Mouse (Mus musculus): Measurements from ENCODE around the gene Lhx3.

The Lhx3 gene

DNA sequence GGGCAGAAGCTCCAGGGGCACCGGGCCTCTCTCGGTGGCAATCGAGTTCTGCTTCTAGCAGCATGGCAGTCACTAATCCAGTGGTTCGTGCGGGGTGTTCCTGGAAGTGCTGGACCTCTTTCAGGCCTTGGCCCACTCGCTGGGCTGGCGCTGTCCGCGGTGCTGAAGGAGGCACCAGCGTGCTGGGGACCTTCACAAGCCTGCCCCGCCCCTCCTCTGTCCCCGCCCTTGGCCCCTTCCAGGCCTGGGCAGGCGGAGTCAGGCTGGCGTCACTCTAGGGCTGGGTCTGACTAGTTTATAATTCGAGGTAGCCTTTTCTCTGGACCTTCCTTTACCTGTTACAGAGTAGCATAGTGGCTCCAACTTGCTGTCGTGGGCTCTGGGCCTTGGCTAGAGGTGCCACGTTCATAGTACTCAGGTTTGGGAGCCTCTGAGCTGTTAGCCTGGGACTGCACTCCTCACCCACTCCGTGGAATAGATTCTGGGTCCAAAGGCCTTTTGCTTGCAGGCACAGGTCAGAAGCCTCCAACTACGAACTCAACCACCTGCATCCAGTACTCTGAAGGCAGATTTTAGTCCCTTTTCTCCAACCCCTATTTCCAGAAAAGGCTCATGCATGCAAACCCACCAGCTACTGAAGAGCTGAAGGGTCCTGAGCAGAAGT lies at the start of gene Lhx3:
TSS of gene Lhx3 (minus strand) at position 164 of the 664 bp plus-strand sequence.
- POLR2A ChIA-PET = interaction anchor here in 3 of 4 experiments (0.6 to 1.5 kb wide), 4 partner anchors 14 to 34 kb away, joined by 3 to 7 read pairs (median 5); partner anchors contain the start of gene Qsox2 (in 2 of the 3)
- CTCF ChIA-PET = no interaction called here

DNA sequence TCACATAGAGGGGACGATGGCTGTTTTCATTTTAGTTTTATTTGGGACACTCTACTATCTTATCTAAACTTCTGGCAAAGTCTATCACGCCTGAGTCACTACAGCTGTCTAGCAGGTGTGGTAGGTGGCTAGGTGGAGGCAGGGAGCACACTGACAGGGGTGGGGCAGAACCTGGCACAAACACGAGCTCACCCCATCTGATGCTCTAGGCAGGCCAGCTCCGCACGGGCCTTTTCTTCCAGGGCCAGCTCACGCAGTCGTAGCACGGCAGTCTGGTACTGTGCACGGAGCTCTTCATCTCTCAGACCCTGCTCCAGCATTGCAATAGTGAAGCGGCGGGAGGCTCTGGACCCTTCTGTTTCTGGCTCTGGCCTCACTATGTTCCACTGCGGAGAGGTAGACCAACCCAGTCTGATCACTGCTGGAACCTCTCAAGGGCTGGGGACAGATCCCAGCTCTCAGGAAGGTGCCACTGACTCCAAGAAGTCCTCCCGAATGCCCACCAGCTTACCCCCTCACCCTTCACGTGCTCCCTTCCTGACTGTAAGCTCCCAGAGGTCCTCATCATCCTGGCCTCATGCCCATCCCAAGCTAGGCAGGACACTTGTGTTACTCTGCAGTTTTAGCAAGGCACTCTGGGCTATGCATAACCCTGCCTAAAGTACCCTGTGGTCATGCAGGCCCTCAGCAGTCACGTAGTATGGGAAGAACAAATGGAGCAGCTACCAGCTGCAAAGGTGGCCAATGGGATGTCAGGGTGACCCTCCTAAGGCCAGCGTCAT lies 49.4 kb upstream of the Lhx3 start:
- ChIA-PET POLR2A (interaction anchor here in 2 of 4 experiments (0.6 to 4.3 kb wide), 7 partner anchors 10 to 232 kb away, joined by 3 to 18 read pairs (median 6); partner anchors contain the start of gene Qsox2 (in 1 of the 2)), CTCF (interaction anchor here in 1 of 4 experiments (0.6 kb wide), 1 partner anchor 25 kb away, joined by 3 read pairs; no protein-coding TSS in a partner anchor)

DNA sequence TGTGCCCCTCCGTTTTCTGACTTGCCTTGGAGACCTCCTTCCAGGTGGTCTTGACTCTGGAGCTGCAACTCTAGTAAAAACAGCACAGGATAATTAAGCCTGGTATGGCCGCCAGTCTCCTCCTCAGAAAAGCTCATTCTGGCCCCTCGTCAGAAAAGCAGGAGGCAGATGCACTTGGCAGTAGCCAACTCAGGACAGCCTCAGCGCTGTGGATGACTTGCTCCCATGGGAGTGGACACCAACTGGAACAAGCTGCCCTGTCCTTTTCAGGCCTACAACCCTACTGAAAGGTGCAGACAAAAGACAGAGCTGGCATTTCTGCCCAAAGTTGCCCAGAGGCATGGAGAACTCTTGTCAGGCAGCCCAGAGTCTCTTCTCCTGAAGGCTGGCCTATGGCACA lies 46.7 kb upstream of the Lhx3 start:
- ChIA-PET POLR2A (interaction anchor here in 3 of 4 experiments (0.7 to 7.3 kb wide), 8 partner anchors 8 to 302 kb away, joined by 3 to 80 read pairs (median 7); partner anchors contain the start of gene Qsox2 (in 2 of the 3)), CTCF (interaction anchor here in 3 of 4 experiments (0.6 to 1.9 kb wide), 4 partner anchors 17 to 155 kb away, joined by 3 to 6 read pairs (median 3); partner anchors contain the start of gene Inpp5e (in 1 of the 3))

DNA sequence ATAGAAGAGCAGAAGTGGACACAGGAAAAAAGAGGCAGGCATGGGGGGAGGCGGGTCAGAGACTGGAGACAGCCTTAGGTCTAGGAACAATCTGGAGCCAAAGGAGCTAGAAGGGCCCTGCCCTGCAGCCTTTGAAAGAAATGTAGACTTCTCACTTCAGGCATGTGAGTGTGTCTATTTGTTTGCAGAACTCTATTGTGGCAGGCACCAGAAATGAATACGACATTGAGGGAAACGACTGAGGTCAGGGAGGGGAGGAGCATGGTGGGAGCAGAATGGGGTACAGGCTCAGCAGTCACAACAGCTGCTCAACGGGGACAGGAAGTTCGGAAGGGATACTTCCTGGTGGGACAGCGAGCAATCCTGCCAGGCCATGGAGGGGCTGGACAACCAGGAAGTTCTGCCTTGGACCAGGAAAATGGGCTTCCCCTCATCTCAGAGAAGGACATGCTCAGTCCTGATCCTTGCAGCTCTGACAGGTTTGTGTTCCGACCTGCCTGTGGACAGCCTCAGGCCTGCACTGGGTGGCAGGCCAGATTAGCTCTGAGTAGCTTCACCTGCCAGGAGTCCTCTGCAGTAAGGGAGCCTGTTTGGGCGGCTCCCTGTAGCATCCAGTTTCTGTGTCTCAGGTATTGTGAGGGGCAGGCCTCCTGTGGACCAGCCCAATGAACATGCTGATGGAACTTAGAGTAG lies 44.6 kb upstream of the Lhx3 start:
- CTCF ChIA-PET = interaction anchor here (0.5 to 1.8 kb wide), 9 partner anchors 70 to 625 kb away, joined by 3 to 12 read pairs (median 5); partner anchors contain the start of genes Agpat2 (in 1 of the 4), Fcna (in 1 of the 4) and Inpp5e (in 1 of the 4)

GRCm38 (mm10) chr2:26247531-26247930 lies 39.4 kb upstream of the Lhx3 start:
- ChIA-PET POLR2A (interaction anchor here in 3 of 4 experiments (0.5 to 2.6 kb wide), 9 partner anchors 8 to 811 kb away, joined by 3 to 14 read pairs (median 4); partner anchors contain the start of gene Qsox2 (in 1 of the 3)), CTCF (interaction anchor here in 1 of 4 experiments (1.2 kb wide), 1 partner anchor 93 kb away, joined by 4 read pairs; no protein-coding TSS in a partner anchor)

More for the DNA sequence above, 44.6 kb upstream of the Lhx3 start:
- POLR2A ChIA-PET = interaction anchor here in 3 of 4 experiments (0.8 to 7.3 kb wide), 18 partner anchors 11 to 351 kb away, joined by 3 to 80 read pairs (median 3); partner anchors contain the start of genes Qsox2 (in 3 of the 3), Agpat2 (in 1 of the 3), Sec16a (in 1 of the 3) and Snapc4 (in 1 of the 3)

DNA sequence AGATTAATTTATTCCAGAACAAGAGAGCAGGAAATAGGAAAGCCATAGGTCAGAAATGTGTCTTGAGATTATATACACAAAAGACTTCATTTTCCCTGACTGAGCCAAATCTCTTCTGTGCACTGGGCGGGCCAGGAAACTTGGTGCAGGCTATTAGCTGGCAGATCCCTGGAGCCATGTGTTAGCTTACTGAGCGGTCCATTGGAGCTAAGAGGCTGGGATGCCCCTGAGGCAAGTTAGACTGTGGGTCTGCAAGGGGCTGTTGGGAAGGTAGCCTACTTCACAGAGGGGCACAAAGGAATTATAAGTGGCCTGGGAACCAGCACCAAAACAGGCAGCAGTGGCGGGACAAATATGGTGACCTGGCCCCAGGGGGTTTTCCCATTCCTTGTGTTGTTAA lies 32.8 kb upstream of the Lhx3 start:
- CTCF ChIA-PET = interaction anchor here in 1 of 4 experiments (0.7 kb wide), 1 partner anchor 30 kb away, joined by 3 read pairs; no protein-coding TSS in a partner anchor
- POLR2A ChIA-PET = interaction anchor here in 2 of 4 experiments (0.6 to 5.3 kb wide), 31 partner anchors 8 to 1125 kb away, joined by 3 to 80 read pairs (median 7); partner anchors contain the start of genes Camsap1 (in 1 of the 2), Lhx3 (in 1 of the 2) and Sec16a (in 1 of the 2)

DNA sequence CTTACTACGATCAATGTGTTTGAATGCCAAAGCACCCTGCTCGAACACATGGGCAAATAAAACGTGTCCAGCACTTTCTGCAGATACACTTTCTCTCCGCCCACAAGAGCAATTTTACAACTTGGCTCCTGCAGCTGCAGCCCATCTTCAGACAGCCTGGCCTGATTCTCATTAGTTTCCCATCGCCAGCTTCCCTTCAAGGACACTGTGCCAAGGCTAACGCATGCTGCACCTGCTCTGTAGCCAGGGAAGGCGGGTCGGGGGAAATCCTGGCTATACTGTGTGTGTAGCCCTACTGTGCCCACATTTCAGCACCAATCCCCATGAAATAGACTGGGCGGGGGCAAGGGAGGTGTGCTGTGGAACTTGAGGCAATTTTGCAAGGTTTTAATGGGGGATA lies 32.2 kb upstream of the Lhx3 start:
- ChIA-PET CTCF (no interaction called here), POLR2A (interaction anchor here in 1 of 4 experiments (0.6 to 5.3 kb wide), 9 partner anchors 9 to 1124 kb away, joined by 3 to 80 read pairs (median 6); partner anchors contain the start of gene Camsap1)

DNA sequence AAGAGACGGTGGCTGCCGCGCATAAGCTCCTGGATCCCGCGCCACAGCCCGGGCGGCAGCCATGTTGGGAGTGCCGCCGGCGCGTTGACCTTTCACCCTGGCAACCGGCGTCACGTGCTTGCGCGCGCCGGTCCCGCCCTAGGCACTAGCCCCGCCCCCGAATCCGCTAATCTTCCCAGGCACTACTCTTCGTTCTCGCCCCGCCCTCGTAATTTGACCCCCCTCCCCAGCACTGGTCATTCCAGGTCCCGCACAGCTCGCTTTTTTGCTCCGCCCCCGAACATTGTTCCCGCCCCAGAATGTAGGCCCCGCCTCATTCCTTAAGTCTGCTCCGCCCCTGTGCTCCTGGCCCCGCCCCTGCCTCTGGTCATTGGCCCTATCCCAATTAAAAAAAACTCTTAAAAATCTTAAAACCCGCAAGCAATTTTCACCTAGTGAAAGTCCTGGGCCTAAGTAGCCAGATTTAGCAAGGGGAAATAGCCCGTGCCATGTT lies 29.2 kb upstream of the Lhx3 start, which contains the start of gene Qsox2:
TSS of gene Qsox2 (minus strand) at position 236 of the 493 bp plus-strand sequence.
- ChIA-PET POLR2A (interaction anchor here (0.6 to 2.0 kb wide), 73 partner anchors 9 to 1170 kb away, joined by 3 to 20 read pairs (median 4); partner anchors contain the start of genes Camsap1 (in 3 of the 4), Dnlz (in 2 of the 4), Agpat2 (in 1 of the 4) and Entr1 (in 1 of the 4)), CTCF (interaction anchor here (0.6 to 1.6 kb wide), 12 partner anchors 9 to 306 kb away, joined by 3 to 13 read pairs (median 5); partner anchors contain the start of gene Dnlz (in 1 of the 4))

GRCm38 (mm10) chr2:26236681-26237289 lies 28.7 kb upstream of the Lhx3 start:
- CTCF ChIA-PET = interaction anchor here (0.6 to 1.6 kb wide), 12 partner anchors 9 to 305 kb away, joined by 3 to 13 read pairs (median 5); partner anchors contain the start of gene Dnlz (in 1 of the 4)
- POLR2A ChIA-PET = interaction anchor here in 3 of 4 experiments (0.6 to 2.0 kb wide), 71 partner anchors 8 to 1169 kb away, joined by 3 to 20 read pairs (median 4); partner anchors contain the start of genes Camsap1 (in 3 of the 3), Dnlz (in 2 of the 3), Agpat2 (in 1 of the 3) and Entr1 (in 1 of the 3)

GRCm38 (mm10) chr2:26234771-26235170 lies 26.7 kb upstream of the Lhx3 start:
- POLR2A ChIA-PET = interaction anchor here in 2 of 4 experiments (0.6 to 1.5 kb wide), 3 partner anchors 16 to 698 kb away, joined by 3 read pairs; no protein-coding TSS in a partner anchor
- CTCF ChIA-PET = interaction anchor here in 1 of 4 experiments (0.7 kb wide), 1 partner anchor 80 kb away, joined by 3 read pairs; the partner anchor contains the start of gene Gpsm1

DNA sequence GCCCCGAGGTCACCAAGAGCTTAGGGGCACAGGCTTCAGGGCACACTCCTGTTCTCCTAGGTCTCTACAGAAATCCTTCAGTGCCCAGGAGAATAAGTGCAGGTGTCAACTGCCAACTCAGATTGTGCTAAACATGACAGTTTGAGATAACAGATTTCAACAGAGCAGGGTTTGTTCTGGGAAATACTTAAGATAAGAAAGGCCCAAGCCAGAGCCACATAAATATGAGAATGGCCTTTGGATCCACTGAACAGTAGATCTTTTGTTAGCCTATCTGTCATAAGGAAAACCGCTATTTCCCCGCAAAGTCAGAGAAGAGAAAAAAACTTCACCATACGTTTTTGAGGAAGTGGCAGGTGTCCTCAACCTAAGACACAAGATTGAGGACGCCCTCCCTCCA lies 26.2 kb upstream of the Lhx3 start:
- CTCF ChIA-PET = interaction anchor here in 1 of 4 experiments (0.7 kb wide), 1 partner anchor 81 kb away, joined by 3 read pairs; the partner anchor contains the start of gene Gpsm1

DNA sequence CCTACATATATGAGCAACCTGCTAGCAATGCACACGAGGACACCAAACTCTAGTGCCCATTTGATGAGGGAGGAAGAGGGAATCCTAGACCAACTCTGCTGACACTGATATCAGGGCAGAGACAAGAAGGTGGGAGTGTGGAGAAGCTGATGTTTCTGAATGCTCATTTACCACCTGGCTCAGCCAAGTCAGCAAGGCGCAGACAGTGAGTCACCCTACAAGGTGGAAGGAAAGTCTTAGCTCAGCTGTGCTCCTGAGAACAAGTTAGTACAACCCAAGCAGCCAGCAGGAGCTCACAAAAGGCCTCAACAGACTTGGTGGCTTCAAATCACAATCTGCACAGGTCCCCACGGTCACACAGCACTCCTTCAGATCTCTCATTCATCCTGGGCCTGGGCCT lies 23.3 kb upstream of the Lhx3 start:
- POLR2A ChIA-PET = interaction anchor here in 1 of 4 experiments (0.7 to 2.2 kb wide), 5 partner anchors 10 to 78 kb away, joined by 3 to 14 read pairs (median 3); no protein-coding TSS in a partner anchor
- CTCF ChIA-PET = interaction anchor here (0.9 to 3.0 kb wide), 4 partner anchors 77 to 78 kb away, joined by 3 to 14 read pairs (median 5); no protein-coding TSS in a partner anchor

More for the DNA sequence above, 26.2 kb upstream of the Lhx3 start:
- POLR2A ChIA-PET = no interaction called here

DNA sequence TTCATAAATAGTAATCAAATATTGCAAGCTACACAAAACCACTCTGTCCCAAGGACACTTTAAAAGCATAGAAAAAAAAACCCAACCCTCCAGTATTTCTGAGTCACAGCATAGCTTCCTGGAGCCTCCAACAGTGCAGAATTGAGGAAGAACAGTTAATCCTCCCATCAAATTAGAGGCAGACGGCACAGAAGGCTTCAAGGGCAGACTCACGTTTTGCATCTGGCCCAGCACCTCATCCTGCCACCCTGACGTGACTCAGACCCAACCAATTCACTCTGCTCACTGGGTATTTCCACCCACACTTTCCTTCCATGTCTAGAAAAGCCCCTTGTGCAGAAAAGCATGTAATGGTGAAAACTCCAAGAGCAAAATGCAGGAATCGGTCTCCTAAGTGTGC lies 22.2 kb upstream of the Lhx3 start:
- ChIA-PET POLR2A (interaction anchor here in 1 of 4 experiments (2.2 kb wide), 1 partner anchor 12 kb away, joined by 14 read pairs; no protein-coding TSS in a partner anchor), CTCF (interaction anchor here in 1 of 4 experiments (1.9 kb wide), 1 partner anchor 76 kb away, joined by 6 read pairs; no protein-coding TSS in a partner anchor)

DNA sequence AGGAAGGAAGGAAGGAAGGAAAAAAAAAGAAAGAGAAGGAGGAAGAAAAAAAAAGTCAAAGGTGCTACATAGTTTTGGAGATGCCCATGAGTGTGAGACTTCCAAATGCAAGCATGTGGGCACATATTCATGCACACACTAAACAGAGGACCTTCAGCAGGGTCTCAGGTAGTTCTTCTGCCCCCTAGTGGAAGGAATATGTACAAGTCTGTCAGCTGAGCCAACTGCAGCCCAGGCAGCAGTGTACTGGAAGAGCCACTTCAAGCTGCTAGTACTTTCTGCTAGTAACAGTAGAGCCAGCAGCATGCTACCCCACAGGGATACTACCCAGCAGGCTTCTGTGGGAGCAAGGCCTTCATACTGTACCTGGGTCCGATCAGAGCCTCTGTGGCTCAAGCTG lies 19.7 kb upstream of the Lhx3 start:
- ChIA-PET POLR2A (interaction anchor here in 3 of 4 experiments (0.8 to 2.2 kb wide), 4 partner anchors 9 to 74 kb away, joined by 4 to 9 read pairs (median 5); partner anchors contain the start of gene Qsox2 (in 2 of the 3)), CTCF (interaction anchor here (0.5 to 2.6 kb wide), 26 partner anchors 9 to 1739 kb away, joined by 3 to 32 read pairs (median 3); partner anchors contain the start of gene Qsox2 (in 2 of the 4))

DNA sequence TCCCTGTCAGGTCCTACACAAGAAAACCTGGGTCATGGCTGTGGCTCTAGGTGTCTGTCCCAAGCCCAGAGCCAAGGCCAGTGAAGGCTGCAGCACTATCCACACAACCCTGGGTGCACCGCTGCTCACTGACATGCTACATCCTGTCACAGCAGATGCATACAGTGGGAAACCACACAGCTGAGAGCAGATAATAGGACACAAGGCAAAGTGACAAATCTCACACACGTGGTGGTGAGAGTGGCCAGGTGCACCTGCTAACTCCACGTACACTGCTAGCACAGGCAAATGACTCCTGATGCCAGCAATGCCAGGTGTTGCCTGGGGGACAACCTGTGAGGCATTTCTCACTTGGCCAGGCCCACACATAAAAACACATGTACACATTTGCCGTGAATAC lies 17.2 kb upstream of the Lhx3 start:
- ChIA-PET POLR2A (interaction anchor here in 1 of 4 experiments (0.6 kb wide), 1 partner anchor 91 kb away, joined by 3 read pairs; no protein-coding TSS in a partner anchor), CTCF (interaction anchor here in 2 of 4 experiments (1.1 to 2.3 kb wide), 5 partner anchors 9 to 72 kb away, joined by 3 to 7 read pairs (median 4); no protein-coding TSS in a partner anchor)

DNA sequence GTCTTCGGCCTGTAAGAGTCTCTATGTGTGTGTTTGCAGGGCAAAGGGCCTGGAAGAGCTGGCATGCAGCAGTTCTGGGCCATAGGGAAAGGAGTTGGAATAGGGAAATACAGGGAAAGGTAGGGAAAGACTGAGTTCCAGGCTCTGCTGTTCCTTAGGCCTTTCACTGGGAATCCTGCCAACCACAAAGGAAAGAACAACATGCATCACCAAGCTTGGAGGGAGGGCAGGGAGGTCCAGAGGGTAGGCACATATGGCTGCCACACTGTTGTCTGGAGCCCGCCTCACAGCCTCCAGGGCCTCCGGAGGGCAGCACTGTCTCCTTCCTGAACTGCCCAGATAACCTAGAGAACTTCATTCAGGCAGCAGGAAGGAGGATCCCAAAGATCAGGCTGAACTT lies 15.9 kb upstream of the Lhx3 start:
- ChIA-PET CTCF (interaction anchor here in 3 of 4 experiments (0.5 to 2.3 kb wide), 4 partner anchors 8 to 945 kb away, joined by 3 to 7 read pairs (median 3); no protein-coding TSS in a partner anchor), POLR2A (no interaction called here)

All from embryonic stem cell, embryonic (primary cell).